Mouse (Mus musculus): ENCODE measurements at regions not wholly inside any gene's neighbourhood (a gene's known extent, or its start where the extent isn't known, plus 50 kb on each side); places are given as distances from the start of the nearest gene placed in this dataset.

DNA sequence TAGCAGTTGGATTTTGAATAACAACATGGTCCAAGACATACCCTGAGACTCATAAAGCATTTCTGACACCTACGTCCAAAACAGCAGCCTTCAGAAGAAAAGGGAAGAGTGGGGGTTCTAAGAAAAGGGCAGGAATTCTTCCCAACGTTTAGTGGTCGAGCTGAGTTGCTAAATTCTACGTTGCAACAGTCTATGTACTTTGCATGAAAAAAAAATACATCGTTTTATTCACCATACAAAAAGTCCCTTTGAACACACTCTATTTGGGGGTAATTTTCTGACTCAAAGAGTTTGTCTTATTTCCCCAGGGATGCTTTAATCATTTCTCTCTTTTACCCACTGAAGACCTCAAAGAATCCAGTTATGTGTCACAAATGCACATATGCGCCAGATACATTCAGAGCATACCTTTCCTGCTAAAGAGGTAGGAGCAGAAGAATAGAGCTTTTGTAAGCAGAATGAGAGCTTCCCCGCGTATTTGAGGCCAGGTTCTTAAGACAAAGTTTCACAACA, 89.3 kb downstream of the Mrpl39 start:
- 67% methylated on average over 8 of the region's 8 CpGs for WGBS
- Histone ChIP-seq H3K36me3 (no peaks in the 10 kb centered on the region), H3K9me3 (no peaks in the 10 kb centered on the region)

DNA sequence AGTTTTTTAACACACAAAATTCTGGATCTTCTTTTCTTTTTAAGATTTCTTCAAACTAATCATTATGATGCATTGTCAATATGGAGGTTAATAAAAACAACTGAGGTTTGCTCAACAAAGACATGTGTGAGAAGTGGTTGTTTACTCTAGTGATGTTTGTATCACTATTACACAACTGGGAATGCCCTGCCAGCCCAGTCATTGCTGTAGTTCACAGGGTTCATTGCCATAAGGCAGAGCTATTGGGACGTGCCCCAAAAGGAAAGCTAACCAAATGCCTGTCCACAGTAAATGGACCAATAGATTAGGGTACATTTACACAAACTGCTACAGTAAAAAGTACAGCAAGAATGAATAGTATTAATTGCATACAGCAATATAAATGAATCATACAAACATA, 84.9 kb downstream of the Mrpl39 start:
- 69% methylated on average over 1 of the region's 1 CpGs for WGBS
- Histone ChIP-seq H3K9me3 (no peaks in the 10 kb centered on the region), H3K36me3 (no peaks in the 10 kb centered on the region), H3K9ac (no peak overlapping the region), H3K27ac (no peak overlapping the region), H3K4me3 (no peak overlapping the region), H3K27me3 (no peaks in the 10 kb centered on the region), H3K4me1 (no peaks in the 10 kb centered on the region), H3K4me2 (no peak overlapping the region)
- ATAC-seq (ENCODE audit: borderline replicate concordance, extremely low read depth, low FRiP score, low TSS enrichment): no peak

More for the DNA sequence above, 89.3 kb downstream of the Mrpl39 start:
- Histone ChIP-seq H3K27ac (no peak overlapping the region), H3K4me1 (no peaks in the 10 kb centered on the region), H3K4me2 (no peak overlapping the region), H3K9ac (no peak overlapping the region), H3K4me3 (no peak overlapping the region), H3K27me3 (no peaks in the 10 kb centered on the region)
- ATAC-seq (ENCODE audit: borderline replicate concordance, extremely low read depth, low FRiP score, low TSS enrichment): no peak

DNA sequence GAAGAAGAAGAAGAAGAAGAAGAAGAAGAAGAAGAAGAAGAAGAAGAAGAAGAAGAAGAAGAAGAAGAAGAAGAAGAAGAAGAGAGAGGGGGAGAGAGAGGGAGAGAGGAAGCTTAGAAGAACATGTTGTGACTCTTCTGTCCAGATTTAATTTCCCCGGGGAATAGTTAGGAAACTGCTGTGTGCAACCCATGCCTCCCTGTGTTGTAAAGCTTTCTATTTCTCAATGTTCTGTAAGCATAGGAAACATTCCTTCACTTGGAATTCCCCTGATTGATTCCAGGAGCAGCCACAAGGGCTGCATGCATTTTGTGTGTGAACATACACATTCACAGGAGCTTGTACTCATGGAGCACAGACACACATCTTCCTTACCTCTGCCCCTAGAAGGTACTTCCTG, 81.7 kb downstream of the Mrpl39 start:
- ATAC-seq (ENCODE audit: borderline replicate concordance, extremely low read depth, low FRiP score, low TSS enrichment): no peak
- WGBS: 82% methylated on average over 1 of the region's 1 CpGs
- Histone ChIP-seq H3K4me1 (no peaks in the 10 kb centered on the region), H3K9me3 (no peaks in the 10 kb centered on the region), H3K9ac (no peak overlapping the region), H3K4me2 (no peak overlapping the region), H3K27ac (no peak overlapping the region), H3K27me3 (no peaks in the 10 kb centered on the region), H3K36me3 (no peaks in the 10 kb centered on the region), H3K4me3 (no peak overlapping the region)

DNA sequence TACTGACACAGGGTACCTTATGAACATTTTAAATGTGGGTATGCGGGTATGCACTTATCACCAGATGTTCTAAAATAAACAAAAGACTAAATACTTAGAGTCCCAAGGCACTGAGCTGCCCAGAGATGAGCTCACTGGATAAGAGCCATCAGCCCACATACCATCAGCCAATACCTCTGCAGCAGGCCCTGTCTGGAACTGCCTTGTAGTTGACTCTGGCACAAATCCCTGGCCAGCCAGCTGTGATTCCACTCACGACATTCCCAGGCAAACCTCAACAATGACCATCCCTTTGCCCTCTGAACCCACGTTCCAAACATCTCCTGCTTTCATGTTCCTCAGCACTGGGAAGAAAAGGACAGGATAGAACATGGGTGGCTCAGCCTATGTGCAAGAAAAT, 73.7 kb downstream of the Mrpl39 start:
- WGBS: 33% methylated on average over 3 of the region's 3 CpGs
- Histone ChIP-seq H3K9me3 (no peaks in the 10 kb centered on the region), H3K4me3 (no peak overlapping the region), H3K27me3 (no peaks in the 10 kb centered on the region), H3K36me3 (no peaks in the 10 kb centered on the region), H3K4me2 (no peak overlapping the region), H3K4me1 (no peaks in the 10 kb centered on the region), H3K27ac (no peak overlapping the region), H3K9ac (no peak overlapping the region)
- ATAC-seq (ENCODE audit: borderline replicate concordance, extremely low read depth, low FRiP score, low TSS enrichment): no peak

DNA sequence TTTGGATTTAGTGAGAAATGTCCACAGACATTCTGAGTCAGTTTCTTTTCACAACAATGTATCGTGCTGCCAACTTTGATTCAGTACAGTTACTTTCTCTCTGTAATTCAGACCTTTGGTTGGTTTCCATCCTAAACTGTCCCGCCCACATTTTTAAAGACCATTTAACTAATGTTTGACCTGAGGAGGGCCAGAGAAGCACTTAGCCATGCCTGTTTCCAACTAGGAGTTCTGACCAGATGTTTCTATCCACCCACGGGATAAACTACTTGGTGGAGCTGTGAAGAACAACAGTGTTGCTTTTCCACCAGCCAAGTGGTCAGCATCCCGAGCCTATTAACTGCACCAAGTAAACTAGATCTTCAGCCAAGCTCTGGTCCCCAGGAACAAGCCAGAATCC, 72.0 kb downstream of the Mrpl39 start:
- Histone ChIP-seq H3K9ac (no peak overlapping the region), H3K4me2 (no peak overlapping the region), H3K4me1 (no peaks in the 10 kb centered on the region), H3K9me3 (no peaks in the 10 kb centered on the region), H3K36me3 (no peaks in the 10 kb centered on the region), H3K27ac (no peak overlapping the region), H3K27me3 (no peaks in the 10 kb centered on the region), H3K4me3 (no peak overlapping the region)
- no peak for ATAC-seq (ENCODE audit: borderline replicate concordance, extremely low read depth, low FRiP score, low TSS enrichment)
- 80% methylated on average over 4 of the region's 4 CpGs for WGBS
